Mouse (Mus musculus) erythroblast, embryonic 14.5 days (primary cell): ENCODE results near the gene Bcl2.

Source experiments
- GATA1 ChIP-seq: IDR thresholded peaks from 2 replicates; pipeline ENCODE4 v1.6.1; 2012; ENCODE audit warnings: low read length, inconsistent platforms, mixed read lengths
- TAL1 ChIP-seq: IDR thresholded peaks from 3 replicates; pipeline ENCODE4 v1.6.1; 2012; ENCODE audit warnings: low read length, inconsistent platforms, mixed read lengths

GRCm38 (mm10) chr1:106602536-106602935, 111.5 kb downstream of the Bcl2 start:
- TF ChIP-seq GATA1 (no peak), TAL1 (no peak)
